Mouse (Mus musculus) testis, postnatal 10 days (tissue): ENCODE data around the gene Galnt15.

ENCODE experiments used
- DNase-seq: peaks from one replicate; pipeline ENCODE4 v3.0.0; 2021; ENCODE audit warnings: low spot score

Galnt15 gene

DNA sequence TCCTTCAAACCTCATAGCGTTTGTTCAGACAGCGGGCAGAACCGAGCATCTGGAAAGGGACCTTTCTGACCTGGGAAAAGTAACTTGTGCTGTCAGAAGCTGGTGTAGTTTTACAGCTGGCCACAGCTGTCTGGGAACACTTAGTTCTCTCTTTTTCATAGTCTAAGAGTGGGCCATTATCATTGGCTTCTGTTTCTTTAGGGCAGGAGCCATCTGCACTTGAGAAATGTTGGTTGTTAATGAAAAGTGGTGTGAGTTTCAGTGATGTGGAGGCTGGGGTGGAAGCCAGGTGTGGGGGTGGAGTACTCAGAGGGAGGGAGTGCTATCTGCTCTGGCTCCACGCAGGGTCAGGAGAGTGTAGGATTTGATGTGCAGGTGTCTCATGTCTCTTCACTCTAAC is 62.3 kb downstream of the Galnt15 start:
- no peak for DNase-seq

DNA sequence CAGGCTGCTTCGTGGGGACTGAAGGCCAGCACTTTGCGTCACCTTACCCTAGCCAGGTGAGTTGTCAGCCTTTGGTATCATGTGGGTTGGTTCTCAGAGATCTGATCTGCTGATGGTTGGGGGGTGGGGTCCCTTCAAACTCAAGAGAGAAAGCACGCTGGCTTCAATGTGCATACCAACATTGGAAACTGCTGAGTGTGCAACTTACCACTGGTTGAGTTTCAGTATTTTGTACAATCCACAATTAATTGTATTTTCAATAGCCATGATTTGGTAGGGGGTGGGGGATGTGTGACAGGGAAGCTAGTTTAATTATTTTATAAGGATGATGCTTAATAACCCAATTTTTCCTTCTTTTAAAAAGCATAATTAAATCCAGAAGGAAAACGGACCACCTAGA is 62.9 kb downstream of the Galnt15 start:
- no peak for DNase-seq

DNA sequence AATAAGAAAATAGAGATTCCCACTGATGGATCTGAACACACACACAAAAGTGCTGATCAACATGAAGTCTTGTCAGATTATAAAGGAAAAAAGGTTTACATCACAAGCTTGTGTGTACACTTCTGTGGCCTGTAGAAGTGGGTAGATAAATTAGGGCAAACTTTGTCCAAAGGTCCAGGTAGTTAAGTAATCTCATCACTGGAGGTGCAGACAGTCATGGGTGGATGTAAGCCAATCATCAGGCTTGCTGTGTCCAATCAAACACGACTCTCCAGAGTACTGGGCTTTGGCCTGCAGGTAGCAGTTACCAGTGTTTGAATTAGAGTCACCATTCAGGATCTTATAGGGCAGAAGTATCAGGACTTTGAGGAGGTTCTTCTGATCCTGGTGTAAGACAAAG is 64.2 kb downstream of the Galnt15 start:
- no peak for DNase-seq

DNA sequence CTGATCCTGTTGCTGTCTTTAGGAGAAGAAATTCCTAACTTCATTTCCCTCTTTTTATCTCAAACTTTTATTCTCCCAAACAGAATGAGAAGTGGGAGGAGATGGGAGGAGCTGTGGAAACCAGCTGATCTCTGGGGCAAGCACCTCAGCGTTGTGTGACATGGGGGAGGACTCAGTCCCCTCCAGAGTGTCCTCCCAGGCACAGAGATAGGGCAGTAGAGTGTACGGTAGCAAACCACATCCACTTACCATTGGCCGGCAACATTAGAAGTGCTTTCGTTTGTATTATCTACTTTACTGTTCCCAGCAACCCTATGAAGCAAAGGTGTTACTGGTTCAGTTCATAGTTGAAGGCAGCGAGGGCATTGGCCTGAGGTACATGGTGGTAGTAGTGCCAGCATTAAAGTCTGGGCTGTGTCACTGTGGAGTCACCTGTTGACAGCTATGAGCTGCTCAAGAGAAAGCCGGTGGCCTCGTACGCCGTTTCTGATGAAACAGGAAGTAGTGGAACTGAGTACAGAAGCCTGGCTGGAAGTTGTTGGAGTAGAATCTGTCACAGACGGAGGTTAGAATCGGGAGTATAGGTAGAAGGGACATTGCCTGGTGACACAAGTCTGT is 64.8 kb downstream of the Galnt15 start:
- no peak for DNase-seq

DNA sequence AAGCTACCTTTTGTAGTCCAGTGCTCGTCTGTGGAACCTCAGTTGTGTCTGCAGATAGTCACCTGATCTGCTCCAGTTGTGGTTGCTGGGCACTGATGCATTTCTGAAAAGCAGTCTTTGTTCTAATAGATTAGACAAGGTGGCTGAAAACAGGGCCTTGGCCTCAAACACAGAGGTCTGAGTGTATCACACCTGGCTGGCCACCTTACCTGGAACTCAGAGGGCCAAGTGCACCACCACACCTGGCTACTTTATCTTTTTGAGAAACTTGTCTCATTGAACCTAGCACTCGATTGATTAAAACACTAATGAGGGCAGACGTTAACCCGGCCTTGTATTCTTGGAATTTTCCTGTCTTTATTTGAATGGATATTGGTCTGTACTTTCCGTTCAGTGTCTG is 66.9 kb downstream of the Galnt15 start:
- DNase-seq = no peak

DNA sequence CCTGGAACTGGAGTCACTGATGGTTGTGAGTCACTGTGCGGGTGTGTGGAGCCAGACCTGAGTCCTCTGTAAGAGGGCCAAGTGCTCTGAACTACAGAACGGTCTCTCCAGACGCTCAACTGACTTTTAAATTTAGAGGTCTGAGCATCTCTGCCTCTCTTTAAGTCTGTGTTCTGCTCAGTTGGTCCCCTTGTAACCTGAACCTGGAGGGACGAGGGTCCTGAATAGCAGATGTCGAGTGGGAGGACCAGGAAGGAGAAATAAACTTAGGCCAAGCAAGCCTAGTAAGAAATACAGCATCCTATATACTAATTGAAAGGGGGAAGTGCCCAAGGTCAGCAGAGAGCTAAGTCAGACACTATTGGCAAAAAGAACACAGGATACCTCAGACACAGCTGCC is 68.0 kb downstream of the Galnt15 start:
- no peak for DNase-seq

DNA sequence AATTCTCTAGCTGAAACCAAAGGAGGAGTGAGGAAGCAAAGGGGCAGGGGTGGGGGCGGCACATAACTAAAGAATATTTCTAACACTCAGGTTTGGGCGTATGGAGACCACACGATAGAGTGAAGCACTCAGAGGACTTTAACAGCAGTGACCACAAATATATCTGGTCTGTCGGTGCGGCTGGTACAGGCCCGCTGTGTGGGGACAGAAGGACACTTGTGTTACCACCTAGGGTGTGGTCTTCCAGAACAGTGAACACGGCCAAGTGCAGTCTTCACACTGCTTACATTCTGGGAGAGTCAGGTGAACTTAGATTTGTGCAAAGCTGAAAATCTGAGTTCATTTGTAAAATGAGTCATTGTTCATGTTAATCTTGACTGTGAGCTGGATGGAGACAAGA is 68.9 kb downstream of the Galnt15 start:
- no peak for DNase-seq

DNA sequence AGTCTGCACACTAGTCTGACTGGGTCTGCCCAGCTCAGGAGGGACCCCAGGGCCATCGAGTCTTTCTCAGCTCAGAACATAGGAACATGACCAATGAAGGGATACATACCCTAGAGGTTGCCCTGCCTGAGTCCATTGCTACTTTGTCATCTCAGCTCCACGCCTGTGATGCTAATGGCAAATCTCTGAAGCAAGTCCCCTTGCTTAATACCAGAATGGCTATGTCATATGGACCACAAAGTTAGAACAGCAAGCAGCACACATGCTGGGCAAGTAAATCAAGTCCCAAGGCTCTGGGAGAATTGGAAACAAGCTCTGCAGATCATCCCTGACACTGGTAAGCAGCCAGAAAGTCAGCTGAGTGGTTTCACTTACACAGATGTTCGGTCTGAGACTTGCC is 70.2 kb downstream of the Galnt15 start:
- DNase-seq = no peak

DNA sequence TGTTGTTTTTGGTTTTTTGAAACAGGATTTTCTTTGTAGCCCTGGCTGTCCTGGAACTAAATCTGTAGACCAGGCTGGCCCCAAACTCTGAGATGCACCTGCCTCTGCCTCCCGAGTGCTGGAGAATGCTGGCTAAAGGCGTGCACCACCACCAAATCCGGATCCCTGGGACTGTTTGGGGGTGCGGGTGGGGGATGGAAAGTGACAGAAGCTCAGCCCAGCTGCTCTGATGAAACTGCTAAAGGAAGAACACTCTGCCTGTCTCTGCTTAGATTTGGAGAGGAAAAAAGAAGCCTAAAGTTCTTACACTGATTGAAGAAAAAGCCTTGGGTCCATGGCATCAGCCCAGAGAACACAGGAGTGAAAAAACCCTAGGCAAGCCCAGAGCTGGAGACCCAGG is 74.8 kb downstream of the Galnt15 start:
- DNase-seq = no peak

DNA sequence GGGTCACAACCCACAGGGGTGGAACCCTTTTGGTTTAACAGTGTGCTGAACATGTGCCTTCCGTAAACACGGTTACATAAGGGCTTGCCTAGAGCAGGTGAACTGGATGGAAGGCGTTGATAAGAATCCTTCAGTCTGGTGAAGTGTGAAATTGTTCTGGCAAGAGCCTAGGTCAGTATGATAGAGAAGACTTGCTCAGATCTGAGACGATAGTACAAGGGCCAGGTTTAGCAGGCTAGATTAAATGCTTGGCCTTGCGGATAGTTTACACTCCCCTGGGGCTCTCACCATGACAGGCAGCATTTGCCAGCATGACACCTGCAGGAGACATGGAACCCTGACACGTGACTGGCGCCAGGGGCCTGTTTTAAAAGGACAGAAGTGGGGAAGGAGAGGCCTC is 76.9 kb downstream of the Galnt15 start:
- no peak for DNase-seq

DNA sequence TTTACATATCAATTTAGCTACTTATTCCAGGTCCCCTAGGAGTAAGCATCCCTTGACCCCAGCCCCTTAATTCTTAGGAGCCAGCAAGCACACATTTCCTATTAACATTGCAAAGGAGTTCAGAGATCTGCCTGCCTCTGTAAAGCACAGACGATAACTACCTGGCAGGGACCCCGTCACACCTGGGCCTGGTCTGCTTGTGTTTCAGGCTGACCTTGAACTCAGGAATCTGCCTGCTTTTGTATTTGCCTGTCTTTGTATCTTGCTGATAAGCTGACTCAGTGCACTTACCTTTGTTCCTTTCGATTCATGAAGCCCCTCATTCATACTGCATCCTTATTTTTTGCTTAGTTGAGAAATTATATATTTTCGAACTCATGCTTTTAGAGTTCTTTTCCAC is 78.1 kb downstream of the Galnt15 start:
- DNase-seq = no peak
